Mouse (Mus musculus) spleen, adult 12 weeks (tissue): ENCODE measurements around the gene Bcl2l15.
A peak's percentile ranks its signal among the peaks of the same experiment; 100 is the strongest.
"Not testable (repeated sequence)": the region's sequence is repeated elsewhere in the genome, so short reads cannot be mapped to it uniquely, and the experiment has no call there.

ENCODE experiments used
- DNase-seq: peaks from one replicate; pipeline ENCODE4 v3.0.0; 2022; ENCODE audit warnings: low spot score

The Bcl2l15 gene

DNA sequence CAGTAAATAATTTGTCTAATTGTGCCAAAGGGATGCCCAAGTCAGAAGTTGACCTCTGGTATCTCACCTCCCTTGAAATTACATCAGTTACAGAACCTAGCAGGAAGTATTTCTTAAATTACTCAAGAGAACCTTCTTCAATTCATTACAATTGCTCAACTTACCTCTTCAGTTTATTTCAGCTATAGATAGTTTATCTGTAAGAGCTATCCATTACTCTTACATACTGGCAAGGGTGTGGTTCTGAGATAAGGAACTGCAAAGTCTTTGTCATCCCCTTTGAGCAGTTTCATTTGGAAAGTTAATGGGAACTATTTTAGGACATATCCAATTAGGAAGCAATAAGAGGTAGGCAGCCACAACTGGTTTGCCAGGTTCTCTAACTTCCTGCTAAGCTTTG is at the start of gene Bcl2l15:
Bcl2l15 (plus strand) TSS at position 176 of the 400 bp plus-strand sequence.
- no peak for DNase-seq

DNA sequence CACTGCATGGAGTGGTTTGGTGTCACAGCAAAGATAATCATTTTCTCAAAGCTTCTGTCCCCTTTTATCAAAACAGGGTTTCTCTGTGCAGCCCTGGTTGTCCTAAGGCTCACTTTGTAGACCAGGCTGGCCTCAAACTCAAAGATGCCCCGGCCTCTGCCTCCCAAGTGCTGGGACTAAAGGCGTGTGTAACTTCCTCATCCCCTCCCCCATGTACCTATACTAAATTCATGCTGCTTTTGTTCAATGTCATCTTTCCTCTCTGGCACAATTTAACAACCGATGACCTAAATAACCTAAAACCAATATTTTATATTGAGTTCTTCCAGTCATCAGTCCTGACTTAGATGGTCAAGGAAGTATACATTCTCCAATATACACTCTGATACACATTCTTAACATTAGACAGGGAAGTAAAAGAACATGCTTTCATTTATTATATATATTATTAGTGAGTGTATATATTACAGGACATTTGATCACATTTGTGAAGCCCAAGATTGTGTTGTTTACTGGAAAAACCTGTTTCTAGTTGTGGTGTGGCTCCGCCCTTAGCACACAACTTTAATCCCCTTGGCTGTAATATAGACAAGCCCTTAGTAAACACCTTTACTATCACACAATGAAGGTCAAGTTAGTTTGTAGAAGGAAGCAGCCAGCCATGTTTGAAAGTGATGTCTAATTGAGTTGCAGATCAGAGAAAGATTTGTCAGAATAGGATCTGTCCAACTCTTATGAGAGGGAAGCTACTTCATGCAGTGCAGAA is 49.4 kb upstream of the Bcl2l15 start:
- no peak for DNase-seq

DNA sequence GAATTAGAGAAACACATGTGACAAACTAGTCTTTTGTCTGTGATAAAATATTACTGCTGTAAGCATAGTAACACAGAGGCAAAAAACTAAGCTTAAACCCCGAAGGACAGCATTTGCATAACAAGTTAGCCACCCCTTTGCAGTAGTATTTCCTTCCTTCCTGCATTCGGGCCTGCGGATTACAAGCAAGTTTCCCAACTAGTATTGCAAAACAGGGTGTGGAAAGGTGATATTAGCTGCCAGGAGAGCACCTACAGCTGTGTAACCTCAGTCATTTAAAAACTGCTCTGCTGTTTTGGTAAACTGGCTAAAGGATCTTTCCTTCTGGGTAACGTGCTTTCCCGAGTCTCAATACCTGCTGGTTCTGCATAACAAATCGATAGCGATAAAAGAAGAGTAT is 45.2 kb upstream of the Bcl2l15 start:
- no peak for DNase-seq

DNA sequence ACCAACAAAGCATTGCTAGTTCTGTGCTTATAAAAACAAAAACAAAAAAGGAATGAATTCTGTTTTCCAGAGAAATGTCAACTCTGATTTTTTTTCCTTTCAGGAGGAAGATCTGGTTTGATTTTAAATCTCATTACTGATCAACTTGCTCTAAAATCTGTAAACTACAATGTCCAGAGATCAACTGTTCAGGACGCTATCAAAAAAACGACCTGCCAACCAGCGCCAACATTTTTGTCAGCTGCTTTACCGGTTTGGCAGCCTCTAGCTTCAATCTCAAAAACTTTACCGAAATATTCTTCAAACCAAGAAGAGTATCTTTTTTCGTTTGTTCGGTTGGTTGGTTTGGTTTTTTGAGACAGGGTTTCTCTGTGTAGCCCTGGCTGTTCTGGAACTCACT is 43.3 kb upstream of the Bcl2l15 start:
- no peak for DNase-seq

DNA sequence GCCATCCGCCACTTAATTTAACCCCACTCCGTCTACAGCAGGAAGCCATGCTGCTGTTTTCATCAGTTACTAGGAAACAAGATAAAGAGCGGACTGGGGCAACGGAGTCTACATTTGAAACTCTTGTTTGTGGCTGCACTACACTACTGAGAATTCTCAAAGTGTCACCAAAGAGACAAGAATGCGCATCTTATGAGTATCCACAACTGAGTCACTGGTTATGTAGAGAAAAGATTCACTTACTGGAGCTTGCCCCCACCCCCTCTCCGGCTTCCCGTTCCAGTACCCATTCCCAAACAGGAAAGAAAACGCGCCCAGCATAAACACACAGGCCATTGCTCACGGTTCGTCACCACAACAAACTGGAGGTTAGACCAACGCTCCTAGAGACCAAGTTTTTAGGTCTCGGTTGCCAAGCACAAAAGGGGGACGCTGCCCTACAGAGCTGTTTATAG is 42.5 kb upstream of the Bcl2l15 start:
- peak; percentile 50 for DNase-seq

DNA sequence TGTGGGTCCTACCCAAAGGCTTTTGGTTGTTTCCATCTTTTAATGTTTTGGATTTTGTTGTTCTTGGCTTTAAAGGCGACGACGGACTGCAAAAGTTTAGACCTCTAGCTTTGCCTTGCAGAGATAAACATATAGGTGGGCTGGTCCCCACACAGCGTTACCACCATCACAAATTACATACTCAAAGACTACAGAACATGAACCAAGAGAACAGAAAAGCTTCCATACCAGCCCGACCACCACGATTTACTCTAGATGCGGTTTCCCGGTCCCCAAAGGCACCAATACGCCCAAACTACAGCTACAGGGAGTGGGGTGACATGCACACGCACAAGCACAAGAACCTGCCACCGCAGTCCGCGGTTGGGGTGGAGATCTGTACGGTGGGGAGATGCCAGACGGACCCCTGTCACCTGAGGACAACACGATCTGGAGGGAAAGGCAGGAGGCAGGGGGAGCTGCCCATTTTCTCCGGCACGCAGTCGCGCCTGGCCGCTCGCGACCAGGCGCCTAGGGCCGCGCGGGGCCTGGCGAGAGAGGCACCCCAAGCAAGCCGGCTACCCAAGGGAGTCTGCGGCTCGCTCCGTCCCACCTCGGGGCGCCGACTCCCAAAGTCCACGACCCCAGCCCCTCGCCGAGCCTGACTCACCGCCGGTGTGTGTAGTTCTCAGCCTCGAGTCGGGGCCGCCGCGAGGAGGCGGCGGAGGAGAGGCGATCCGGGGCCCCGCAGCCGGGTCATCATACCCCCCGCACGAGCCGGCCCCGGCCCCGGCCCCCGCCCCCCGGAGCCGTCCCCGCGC is 41.9 kb upstream of the Bcl2l15 start:
- DNase-seq = peak; percentile 53

DNA sequence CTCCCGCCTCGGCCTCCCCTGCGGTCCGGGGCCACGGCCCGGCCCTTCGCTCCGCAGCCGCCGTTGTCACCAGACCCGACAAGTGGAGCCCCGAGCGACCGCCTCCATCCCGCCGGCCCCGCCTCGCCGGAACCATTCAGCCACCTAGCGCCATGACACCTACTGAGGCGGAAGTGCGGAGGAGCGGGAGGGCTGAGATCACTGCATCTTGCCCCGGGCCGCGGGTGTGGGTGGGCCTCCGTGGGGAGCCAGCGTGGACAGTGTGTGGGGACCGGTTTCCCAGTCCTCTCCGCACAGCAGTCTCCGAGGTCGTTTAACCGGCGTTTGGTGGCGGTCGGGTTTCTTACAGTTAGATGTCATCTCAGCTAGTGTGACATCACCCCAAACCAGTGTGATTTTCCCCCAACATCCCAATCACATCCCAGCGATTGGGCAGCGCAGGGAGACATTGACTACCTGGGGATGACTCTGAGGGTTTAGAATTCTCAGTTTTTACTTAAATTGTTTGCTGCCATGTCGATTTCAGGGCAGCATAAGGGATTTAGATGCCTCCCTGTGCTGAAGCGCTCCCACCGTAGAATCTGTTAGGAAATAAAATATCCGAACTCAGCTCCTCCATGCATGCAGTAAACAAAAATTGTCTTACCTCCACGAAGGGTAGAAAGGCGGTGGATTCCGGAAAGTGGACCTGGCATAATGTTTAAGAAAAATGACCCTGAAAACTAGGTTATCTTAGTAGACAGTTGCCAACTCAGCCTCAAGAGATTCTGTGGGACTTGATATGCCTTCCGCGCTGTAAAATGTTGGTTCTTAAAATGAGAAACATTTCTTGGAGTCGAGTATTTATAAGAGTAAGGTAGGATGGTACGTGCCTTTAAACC is 40.9 kb upstream of the Bcl2l15 start, which contains the start of gene Hipk1:
Hipk1 (minus strand) TSS at position 334 of the 881 bp plus-strand sequence.
- DNase-seq = peak; percentile 87

DNA sequence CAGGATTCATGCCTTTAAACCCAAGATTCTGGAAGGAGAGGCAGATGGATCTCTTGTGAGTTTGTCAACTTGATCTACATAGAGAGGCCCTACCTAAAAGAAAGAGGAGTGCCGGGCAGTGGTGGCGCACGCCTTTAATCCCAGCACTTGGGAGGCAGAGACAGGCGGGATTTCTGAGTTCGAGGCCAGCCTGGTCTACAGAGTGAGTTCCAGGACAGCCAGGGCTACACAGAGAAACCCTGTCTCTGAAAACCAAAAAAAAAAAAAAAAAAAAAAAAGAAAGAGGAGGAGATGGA is 40.3 kb upstream of the Bcl2l15 start:
- not testable (repeated sequence) for DNase-seq

DNA sequence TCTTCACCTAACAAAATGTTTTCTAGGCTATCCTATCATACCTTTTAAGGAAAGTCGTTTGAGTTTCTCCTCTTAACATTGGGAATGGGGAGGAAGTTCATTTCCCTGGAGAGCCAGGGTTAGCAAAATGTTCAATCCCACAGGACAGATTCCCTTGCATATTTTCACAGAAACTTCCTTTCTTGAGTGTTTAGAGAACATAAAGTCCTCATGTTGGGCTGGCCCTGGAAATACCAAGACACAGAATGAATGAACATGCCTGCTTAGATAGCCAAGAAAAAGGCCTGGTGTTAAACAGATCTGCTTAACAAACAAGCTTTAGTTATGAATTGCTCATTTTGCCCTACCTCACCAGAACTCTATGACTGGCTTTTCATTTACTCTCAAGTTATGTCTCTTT is 39.8 kb upstream of the Bcl2l15 start:
- no peak for DNase-seq

DNA sequence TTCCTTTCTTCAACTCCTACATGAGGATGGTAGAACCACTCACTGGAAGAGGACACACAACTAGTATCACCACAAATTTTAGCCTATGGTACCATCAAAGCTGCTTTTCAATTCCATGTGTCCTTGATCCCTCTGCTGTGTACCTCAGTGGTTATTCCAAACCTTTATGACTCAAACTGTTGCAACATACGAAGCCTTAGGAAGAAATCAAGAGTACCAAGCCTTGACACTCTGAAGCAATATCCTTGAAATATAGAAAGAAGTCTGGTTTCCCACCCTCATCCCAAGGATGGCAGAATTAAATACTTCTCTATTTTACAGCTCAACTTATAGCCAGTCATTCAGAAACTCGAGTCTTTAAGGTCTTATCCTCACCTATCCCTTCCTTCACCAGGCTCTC is 36.0 kb upstream of the Bcl2l15 start:
- no peak for DNase-seq

DNA sequence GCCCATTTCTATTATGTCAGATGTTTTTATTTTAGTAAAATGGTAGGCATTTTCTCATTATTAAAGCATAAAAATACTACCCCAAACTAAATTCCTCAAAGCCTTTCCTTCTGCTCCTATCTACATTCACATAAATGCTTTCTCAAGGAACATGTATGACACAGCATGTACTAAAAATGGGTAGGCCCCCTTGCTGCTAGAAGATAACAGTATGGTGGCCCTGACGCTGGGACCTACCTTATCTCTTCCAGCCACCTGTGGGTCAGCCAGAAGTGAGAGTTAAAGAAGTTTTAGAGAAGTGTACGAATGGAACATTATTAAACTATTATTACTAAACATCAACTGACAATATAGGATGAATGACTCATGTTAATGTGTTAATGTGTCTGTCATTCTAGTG is 32.9 kb upstream of the Bcl2l15 start:
- peak; percentile 43 for DNase-seq

DNA sequence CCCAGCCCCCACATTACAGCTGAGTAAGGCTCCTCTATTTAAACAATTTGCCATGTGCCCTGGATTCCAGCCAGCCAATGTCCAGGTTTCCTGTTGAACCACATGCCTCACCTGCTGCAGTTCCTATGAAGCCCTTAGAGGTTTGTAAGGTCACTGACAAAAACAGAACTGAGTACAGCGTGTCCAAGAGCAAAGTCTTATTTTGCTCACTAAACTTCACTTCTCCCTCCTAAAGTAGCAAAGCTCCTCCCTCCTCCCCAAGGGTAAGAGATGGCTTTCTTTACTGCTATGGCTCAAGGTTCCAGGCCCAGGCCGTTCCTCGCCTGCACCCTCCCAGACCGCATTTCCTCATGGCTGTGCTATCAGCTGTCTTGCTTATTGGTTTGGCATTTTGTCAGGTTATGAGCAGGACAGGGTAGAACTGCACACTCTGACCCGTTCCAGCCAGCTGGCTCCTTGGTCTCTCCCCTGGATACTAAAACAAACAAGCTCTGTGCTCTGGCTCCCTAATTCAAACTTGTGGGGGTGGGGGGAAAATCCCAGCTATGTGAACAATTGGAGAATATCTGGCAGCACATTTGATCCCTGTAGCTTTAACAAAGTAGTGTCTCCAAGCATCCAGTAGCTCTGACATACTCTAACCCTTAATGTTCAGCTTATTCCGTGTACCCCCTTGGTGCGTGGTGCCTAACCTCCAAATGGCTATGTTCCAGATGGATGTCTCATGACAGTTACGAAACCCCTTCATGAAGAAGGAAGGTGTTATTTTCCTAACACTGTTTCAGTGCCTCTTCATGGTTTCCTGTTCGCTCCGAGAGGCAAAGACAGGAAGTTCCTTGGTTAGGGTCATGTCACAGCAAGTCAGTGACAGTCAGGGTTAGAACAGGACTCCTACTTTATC is 30.5 kb upstream of the Bcl2l15 start:
- DNase-seq = peak; percentile 59

DNA sequence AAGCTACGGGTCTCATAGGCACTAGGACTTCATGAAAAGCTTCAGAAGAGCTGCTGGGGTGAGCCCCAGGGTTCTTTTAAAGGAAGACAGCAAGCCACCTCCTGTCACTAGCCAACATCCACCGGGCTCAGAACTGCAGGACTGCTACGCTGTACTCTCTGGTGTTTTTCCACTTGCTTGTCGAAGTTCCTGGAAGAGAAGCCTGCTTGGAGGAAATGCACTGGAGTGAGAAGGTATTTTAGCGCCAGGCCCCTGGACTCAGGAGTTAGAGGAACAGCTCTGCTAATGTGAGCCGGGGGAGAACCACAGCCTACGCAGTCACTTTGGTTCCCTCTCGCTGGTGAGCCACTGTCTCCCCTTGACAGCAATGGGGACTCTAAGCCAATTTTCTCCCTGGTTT is 29.5 kb upstream of the Bcl2l15 start:
- DNase-seq = no peak

DNA sequence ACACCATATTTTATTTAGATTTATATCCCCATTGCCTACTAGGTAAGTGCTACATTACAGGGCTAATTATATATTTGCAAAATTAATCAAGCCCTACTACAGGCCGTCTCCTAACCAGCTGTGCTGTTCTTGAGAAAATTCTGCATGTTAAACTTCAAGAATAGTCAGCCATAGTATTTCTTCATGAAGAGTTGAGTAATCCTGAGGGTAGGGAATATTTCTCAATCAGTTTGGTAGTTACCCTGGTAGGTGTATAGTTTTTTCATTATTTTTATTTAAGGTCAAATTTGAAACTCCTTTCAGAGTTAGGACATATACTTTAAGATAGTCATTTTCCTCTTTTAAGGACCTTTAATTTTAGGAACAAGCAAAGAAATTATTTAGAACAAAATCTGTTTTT is 26.7 kb upstream of the Bcl2l15 start:
- DNase-seq = no peak

DNA sequence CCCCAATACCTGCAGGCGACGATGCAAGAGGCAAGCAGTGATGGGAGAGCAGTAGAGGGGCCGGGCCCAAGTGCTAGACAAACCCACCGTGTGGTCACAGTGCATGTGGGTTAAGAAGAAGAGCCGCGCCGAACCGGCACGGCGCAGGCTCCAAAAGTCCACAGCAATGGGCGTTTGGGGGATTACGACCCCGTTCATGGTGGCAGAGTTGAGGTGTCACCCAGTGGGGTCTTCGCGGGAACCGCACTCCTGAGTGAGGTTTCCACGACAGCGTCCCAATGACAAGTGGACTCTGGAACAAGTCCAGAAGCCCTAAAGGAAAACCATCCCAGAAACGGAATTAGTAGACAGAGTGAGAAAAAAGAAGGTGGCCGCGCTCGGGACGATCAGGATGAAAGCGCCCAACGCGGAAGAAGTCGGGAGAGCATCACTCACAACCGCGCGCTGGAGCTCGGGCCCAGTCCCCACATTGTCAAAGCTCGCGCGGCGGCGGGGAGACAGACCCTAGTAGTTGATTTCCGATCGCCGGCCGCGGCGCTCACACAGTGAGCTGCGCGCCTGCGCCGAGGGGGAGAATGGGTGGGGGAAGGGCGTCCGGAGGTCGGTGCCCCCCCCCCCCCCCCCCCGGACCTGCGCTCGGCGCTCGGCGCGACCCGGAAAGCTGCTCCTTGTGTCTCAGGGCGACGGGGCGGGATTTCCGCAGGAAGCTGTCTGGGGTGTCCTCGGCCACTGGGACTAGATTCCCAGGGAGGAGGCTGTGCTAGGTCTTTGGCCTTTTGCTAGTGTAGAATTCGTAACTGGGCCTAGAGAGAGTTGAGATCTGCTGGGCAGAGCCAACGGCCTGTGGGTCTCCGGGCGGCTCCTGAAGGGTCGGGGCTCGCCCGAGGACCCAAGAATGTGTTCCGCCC is 23.3 kb upstream of the Bcl2l15 start, which contains the start of the genes Dclre1b, Ap4b1 and Gm43064:
Dclre1b (minus strand) TSS at position 554 of the 908 bp plus-strand sequence.
Ap4b1 (plus strand) TSS at position 630 of the 908 bp plus-strand sequence.
Gm43064 (plus strand) TSS at position 683 of the 908 bp plus-strand sequence.
- peak; percentile 81 for DNase-seq

DNA sequence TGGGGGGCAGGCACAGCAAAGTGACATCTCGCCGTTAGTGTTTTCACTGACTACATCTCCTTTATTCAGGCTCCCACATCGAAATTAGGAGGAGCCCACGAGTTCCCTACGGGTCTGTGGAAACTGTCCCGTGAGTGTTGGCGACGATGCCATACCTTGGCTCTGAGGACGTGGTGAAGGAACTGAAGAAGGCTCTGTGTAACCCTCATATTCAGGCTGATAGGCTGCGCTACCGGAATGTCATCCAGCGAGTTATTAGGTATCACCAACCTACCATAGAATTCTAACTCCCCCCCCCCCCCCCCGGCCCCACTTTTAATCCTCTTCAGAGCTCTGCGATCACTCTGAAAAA is 22.6 kb upstream of the Bcl2l15 start:
- no peak for DNase-seq

DNA sequence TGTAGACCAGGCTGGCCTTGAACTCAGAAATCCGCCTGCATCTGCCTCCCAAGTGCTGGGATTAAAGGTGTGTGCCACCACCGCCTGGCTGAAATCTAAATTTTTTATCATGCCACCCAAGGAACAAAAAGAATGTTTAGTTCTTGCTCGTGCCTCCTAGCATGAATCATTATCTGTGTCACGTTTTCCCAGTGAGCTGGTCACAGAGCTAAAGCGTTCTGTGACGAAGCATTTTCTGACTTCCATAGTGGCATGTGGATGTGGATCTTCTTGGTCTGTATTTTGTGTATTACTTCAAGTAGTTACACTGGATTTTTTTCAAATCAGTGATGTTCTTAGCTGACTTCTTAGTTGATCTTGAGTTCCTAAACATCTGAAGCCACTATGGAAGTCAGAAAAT is 21.4 kb upstream of the Bcl2l15 start:
- DNase-seq = no peak

DNA sequence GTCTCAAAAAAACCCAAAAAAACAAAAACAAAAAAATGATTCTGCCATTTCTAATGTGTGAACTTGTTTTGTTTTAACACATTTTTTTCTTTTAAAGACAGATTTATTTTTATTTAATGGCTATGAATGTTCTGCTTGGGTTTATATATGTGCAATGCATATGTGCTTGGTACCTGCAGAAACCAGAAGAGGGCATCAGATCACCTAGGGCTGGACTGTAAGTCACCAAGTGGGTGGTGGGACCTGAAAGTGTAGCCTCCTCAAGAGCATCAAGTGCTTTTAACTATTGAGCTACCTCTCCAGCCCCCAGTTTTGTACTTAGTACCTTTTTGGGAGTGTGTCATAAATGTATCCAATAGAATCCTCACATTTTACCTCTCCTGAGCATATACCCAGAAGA is 4.9 kb upstream of the Bcl2l15 start:
- DNase-seq = no peak

DNA sequence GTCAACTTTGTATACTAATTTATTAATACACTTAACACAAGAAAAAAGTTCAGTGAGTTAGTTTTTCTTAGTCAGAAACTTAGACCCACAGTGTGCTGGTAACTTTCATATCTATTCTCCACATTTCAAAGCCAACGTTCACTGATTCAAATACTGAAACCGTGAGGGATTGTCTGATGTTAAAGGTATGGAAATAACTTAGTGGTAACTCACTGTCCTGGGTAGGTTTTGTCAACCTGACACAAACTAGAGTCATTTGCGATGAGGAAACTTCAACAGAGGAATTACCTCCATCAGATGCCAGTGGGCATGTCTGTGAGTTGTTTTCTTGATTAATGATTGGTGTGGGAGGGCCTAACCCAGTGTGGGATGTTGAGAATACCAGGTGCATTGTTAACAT is 3.4 kb upstream of the Bcl2l15 start:
- no peak for DNase-seq

DNA sequence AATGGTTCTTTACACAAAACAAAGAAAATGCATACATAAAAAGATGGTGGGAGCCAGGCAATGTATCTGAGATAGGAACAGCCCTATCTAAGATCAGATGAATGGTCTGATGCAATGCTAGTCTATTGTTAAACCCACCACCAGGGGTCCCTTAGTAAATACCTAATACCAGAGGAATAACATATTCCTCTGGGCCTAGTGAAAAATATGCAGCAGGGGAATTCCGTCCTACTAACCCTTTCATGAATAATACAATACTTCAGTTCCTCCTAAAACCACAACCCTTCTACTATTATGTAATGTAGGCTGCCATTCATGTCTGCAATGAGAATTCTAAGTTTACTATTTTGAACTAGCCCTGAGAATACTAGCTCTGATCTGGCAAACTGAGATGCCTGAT is 1.7 kb upstream of the Bcl2l15 start:
- not testable (repeated sequence) for DNase-seq
